Mouse (Mus musculus): ENCODE results near the gene Cyyr1. TPM values are rescaled to one million over a fixed set of nuclear protein-coding genes. Genes with fewer than 3 reads are reported as not detected.
"Not testable (repeated sequence)": the region's sequence is repeated elsewhere in the genome, so short reads cannot be mapped to it uniquely, and the experiment has no call there.

Gene Cyyr1
- polyA plus RNA-seq (2017; shearing (Covaris generic)), result under 1 TPM in 2 of 3 experiments, not detected in 1; 0.13 to 0.18 TPM

GRCm38 (mm10) chr16:85553297-85553696, at the start of gene Cyyr1:
Cyyr1 (minus strand) TSS chr16:85553397.
- not testable (repeated sequence) for ATAC-seq

- ATAC-seq, result no peak
Observed at GRCm38 (mm10) chr16:85588844-85589243, 35.6 kb upstream of the Cyyr1 start.

GRCm38 (mm10) chr16:85587573-85588226, 34.5 kb upstream of the Cyyr1 start:
- no peak for ATAC-seq

- ATAC-seq, result no peak
Observed at GRCm38 (mm10) chr16:85566474-85566873, 13.3 kb upstream of the Cyyr1 start.

- no peak for ATAC-seq
Observed at GRCm38 (mm10) chr16:85553838-85554237, 641 bp upstream of the Cyyr1 start.

DNA sequence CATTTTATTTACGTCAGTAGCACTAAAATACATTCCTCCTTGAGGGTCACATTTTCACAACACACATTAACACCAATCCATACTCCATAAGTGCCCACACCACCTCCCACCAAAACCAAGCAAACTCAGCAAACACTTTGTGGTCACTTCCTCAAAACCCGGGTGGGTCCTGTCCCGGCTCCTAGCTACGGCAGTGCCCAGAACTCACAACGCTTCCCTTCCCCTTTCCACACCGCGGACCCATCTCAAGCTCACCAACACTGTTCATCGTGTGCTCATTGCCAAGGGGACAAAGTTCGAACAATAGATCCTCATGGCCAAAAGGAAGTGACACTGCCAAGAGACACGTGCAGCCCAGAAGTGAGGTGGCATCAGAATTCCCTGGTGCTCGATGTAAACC, 1.2 kb downstream of the Cyyr1 start:
- ATAC-seq, result not testable (repeated sequence)

DNA sequence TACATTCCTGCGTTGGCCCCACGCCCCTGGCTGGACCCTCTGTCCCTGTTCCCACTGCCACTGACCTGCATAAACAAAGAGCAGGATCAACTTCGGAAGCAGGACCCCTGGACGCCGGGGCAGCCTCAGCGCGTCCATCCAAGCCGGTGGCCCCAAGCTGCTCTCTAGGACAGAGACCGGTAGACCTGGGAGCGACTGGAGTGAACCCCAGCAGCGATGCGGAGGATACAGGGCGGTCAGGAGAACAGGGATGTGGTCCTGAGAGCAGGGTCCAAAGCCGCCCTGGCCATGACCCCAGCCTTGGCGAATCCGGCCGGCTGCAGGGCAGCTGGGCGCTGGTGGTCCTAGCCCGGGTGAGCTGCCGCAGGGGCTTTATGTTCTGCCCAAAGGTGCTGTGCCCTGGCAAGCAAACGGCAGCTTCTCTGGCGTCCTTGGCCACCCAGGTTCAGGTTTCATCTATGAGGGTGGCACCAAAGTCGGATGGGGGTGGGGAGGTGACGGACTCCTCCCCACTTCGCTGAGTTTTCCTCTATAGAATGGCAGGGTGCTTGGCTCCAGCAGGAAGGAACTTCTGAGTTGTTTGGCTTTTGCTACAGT, 3.1 kb downstream of the Cyyr1 start:
- no peak for ATAC-seq

- ATAC-seq, result no peak
Observed at GRCm38 (mm10) chr16:85546519-85546918, 6.7 kb downstream of the Cyyr1 start.

DNA sequence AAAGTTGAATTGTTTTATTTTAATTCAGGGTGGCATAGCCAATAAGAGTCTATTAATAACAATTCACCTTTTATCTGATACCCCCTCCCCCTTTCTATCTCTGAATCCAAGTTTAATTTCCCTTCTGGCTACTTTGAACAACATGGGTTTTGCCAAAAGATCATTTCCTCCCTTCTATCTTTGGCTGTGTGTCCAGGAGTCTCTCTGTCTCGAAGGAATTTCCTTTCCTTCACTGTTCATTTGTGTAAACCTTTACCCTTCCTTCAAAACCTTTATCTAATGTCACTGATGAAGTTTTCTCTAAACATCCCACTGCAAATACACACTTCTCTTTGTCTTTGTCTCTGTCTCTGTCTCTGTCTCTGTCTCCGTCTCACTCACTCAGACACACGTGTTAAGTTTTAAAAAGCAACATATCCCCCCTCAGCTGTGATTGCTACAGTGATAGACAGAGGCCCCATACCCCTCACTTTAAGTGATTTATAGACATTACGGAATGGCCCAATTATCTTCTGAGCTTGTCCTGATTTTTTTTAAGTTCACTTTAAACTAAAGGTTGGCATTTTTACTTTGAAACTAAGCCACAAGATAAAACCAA, 11.4 kb downstream of the Cyyr1 start:
- no peak for ATAC-seq

DNA sequence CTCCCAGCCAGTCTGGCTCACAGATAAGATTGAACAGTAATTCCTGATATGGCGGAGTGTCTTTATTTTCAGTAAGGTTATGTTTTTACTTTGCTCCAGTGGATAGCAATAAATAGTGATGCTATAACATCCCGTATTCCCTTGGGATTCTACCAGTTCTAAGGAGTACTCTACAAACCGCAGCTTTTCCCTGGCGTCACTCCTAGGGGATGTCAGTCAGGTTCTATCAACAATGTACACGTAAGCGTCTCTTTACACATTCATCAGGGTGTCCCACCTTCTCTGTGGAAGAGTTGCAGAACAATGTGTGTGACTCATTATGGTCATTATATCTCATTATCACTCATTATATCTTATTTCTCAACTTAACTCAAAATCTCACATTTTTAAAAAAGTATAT, 12.2 kb downstream of the Cyyr1 start:
- ATAC-seq, result no peak

- no peak for ATAC-seq
Observed at GRCm38 (mm10) chr16:85538367-85538766, 14.8 kb downstream of the Cyyr1 start.

GRCm38 (mm10) chr16:85536075-85536474, 17.1 kb downstream of the Cyyr1 start:
- no peak for ATAC-seq

GRCm38 (mm10) chr16:85527743-85528620, 25.2 kb downstream of the Cyyr1 start:
- no peak for ATAC-seq

GRCm38 (mm10) chr16:85524589-85524988, 28.6 kb downstream of the Cyyr1 start:
- no peak for ATAC-seq

GRCm38 (mm10) chr16:85507264-85507663, 45.9 kb downstream of the Cyyr1 start:
- ATAC-seq, result no peak

DNA sequence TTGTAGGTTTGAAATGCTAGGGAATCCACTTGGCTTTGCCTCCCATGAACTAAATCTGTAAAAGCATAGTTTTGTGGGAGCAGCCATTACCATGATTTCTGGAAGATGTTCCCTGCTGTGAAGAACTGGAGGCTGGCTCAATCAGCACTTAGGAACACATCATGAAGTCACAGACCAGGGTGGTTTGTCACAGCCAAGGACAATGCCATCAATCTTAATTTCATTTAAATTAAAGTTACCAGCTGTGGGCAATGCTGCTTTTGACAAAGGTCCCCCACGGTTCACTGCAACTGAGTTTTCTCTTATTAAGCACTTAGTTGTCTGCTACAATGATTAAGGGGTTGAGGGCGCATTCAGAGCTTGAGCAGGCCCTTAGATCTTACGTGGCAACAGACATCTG, 48.1 kb downstream of the Cyyr1 start:
- no peak for ATAC-seq

DNA sequence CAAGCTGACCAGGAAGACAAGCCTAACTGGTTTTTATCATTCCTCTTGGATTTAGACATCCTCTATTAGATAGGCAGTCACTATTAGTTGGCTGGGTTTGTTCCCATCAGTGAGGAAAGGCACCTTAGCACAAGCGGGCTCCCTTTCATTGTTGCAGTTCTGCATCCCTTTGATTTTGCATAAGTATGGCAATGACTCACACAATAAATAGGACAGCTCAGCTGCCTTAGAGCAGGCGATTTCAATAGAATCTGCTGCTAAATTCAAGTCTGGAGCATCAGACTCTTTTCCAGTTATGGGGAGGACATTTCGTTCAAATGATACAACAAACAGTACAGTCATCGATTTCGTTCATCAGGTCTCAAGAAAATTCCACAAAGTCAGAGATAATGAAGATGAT, 49.8 kb downstream of the Cyyr1 start:
- no peak for ATAC-seq

- no peak for ATAC-seq
Observed at GRCm38 (mm10) chr16:85495837-85496236, 57.4 kb downstream of the Cyyr1 start.

- ATAC-seq, result no peak
Observed at GRCm38 (mm10) chr16:85488105-85488607, 65.0 kb downstream of the Cyyr1 start.

GRCm38 (mm10) chr16:85487266-85487665, 65.9 kb downstream of the Cyyr1 start:
- ATAC-seq, result no peak

- ATAC-seq, result no peak
Observed at GRCm38 (mm10) chr16:85484557-85484956, 68.6 kb downstream of the Cyyr1 start.

DNA sequence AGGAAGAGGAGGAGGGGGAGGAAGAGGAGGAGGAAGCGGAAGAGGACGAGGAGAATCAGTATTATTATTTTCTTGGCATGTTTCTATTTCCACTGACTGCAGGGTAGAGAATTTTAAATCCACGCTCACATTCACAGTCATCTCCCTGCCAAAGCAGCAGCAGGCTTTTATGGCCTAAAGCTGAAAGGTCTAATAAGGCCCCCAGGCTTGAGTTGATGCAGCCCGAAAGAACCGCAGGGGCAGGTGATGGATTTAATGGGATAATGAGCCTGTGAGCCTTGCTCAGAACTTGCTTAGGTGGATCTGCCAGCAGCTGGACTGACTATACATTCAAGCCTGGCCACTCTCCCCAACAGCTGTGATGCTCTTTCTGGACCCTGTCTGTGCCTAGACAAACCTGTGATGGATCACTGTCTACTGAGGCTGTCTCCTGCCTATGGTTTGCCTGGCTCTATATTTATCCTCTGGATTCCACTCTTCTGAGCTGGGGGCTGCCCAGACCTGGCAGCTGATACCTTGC, 78.6 kb downstream of the Cyyr1 start:
- ATAC-seq, result no peak

DNA sequence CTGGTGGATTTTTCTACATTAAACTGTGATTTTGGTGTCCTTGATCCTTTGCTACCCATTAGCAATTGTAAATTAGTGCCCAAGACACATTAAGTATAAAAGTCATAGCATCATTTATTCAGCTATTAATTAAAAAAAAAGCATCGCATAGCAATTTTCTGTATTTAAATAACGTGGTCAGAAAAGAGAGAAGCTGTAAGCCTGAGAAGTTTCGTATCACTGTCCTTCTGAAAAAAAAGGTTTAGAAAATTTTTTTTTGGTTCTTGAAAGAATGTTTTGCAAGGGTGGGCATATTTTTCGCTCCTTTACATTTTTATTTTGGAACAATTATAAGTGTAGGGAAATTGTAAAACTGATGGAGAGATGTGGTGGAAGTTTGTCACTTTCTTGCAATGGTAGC, 83.1 kb downstream of the Cyyr1 start:
- ATAC-seq, result no peak

Measured in inflammation-experienced regulatory T-cells, adult 6 months (primary cell).